Mouse (Mus musculus) ES-E14 (cell line): ENCODE results near the gene Raly.

Experiments used
- CHD2 ChIP-seq: IDR thresholded peaks from 2 replicates; pipeline ENCODE4 v1.6.1; 2014; ENCODE audit warnings: mild to moderate bottlenecking, low read depth, low read length, inconsistent platforms
- MAFK ChIP-seq: IDR thresholded peaks from 2 replicates; pipeline ENCODE4 v1.6.1; 2014; ENCODE audit warnings: mild to moderate bottlenecking, low read depth, low read length, inconsistent platforms; ENCODE audit not compliant: insufficient read depth
- ZNF384 ChIP-seq: IDR thresholded peaks from 2 replicates; pipeline ENCODE4 v1.6.1; 2012; ENCODE audit warnings: low read depth, low read length, inconsistent platforms

DNA sequence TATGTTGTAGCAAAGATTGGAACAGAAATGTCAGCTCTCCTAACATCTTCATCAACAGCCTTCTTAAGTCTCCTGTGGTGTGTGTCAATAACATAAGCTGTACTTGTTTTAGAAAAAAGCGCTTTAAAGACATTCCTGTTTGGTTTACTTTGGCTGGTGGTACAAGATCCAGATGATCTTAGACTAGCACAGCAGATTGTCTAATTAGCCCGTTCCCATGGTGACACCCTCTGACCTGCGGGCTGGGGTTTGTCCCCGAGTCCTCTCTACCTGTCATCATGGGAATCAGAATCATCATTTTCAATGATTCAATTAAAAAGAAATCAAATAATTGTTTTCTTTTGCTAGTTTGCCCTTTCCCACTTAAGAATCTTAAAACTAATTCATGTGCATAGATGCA is 36.6 kb downstream of the Raly start:
- TF ChIP-seq ZNF384 (no peak), CHD2 (no peak), MAFK (no peak)
